Mouse (Mus musculus) heart, postnatal 0 days (tissue): Measurements from ENCODE around the gene Ubxn6. TPM values are rescaled to one million over a fixed set of nuclear protein-coding genes. Genes with fewer than 3 reads are reported as not detected.
"Not testable (repeated sequence)": the region's sequence is repeated elsewhere in the genome, so short reads cannot be mapped to it uniquely, and the experiment has no call there.

Experiments
- ATAC-seq: fragments of 200-750 bp; cut with Nextera tagmentation; 2 replicates; pipeline ENCODE4 v1.8.0; 2017; ENCODE audit warnings: low read depth, moderate number of reproducible peaks, moderate library complexity; ENCODE audit not compliant: insufficient read depth
- DNase-seq: peaks from one replicate; pipeline ENCODE4 v3.0.0-alpha.2; 2016; ENCODE audit warnings: low spot score
- H3K27ac ChIP-seq: fragments of 300-500 bp; sonication (generic); 2 replicates; pipeline ENCODE4 v1.5.1; 2014; ENCODE audit warnings: low read depth, mild to moderate bottlenecking
- H3K27me3 ChIP-seq: fragments of 300-500 bp; sonication (generic); 2 replicates; pipeline ENCODE4 v1.6.1; 2014; ENCODE audit warnings: low read length, mixed read lengths; ENCODE audit not compliant: control insufficient read depth, insufficient read depth
- H3K36me3 ChIP-seq: fragments of 300-500 bp; sonication (generic); replicated peaks from 2 replicates; pipeline ENCODE4 v1.6.1; 2014; ENCODE audit warnings: low read length, mixed read lengths; ENCODE audit not compliant: control insufficient read depth, insufficient read depth
- H3K4me1 ChIP-seq: fragments of 300-500 bp; sonication (generic); 2 replicates; pipeline ENCODE4 v1.6.1; 2014; ENCODE audit warnings: antibody characterized with exemption; ENCODE audit not compliant: control insufficient read depth, insufficient read depth
- H3K4me2 ChIP-seq: fragments of 300-500 bp; sonication (generic); 2 replicates; pipeline ENCODE4 v1.6.1; 2014; ENCODE audit warnings: low read depth, mild to moderate bottlenecking, low read length, moderate library complexity
- H3K4me3 ChIP-seq: fragments of 300-500 bp; sonication (generic); 2 replicates; pipeline ENCODE4 v1.5.1; 2014; ENCODE audit warnings: low read depth, low read length
- H3K9ac ChIP-seq: fragments of 300-500 bp; sonication (generic); replicated peaks from 2 replicates; pipeline ENCODE4 v1.6.1; 2014; ENCODE audit warnings: low read depth, low read length, mixed read lengths
- H3K9me3 ChIP-seq: fragments of 300-500 bp; sonication (generic); replicated peaks from 2 replicates; pipeline ENCODE4 v1.6.1; 2016; ENCODE audit warnings: low read length; ENCODE audit not compliant: control insufficient read depth
- CTCF ChIP-seq: IDR thresholded peaks from 2 replicates; pipeline ENCODE4 v1.5.1; 2016; ENCODE audit warnings: antibody characterized with exemption, control low read depth, low read depth
- EP300 ChIP-seq: IDR thresholded peaks from 2 replicates; pipeline ENCODE4 v1.6.1; 2016; ENCODE audit warnings: antibody characterized with exemption, low read depth
- WGBS: fragments of 180-500 bp; shearing (Covaris S2); extraction: QIAGEN DNeasy Blood & Tissue Kit; methylation state at CpG from one replicate; pipeline ENCODE4 v1.1.7; 2014; 5-methylcytosine and 5-hydroxymethylcytosine counted together
- polyA plus RNA-seq: library from polyadenylated mRNA; unstranded; fragments of >200 nt; fragmentation: Nextera tagmentation; extraction: Ambion mirVana; gene quantifications from 2 replicates; pipeline ENCODE4 v1.2.1, GENCODE M21; 2015
- total RNA-seq: library from RNA; depleted of rRNA; stranded (reverse); fragments of >200 nt; gene quantifications from 2 replicates; pipeline ENCODE4 v1.2.3, GENCODE M21; 2014; ENCODE audit warnings: low replicate concordance

The Ubxn6 gene
- total and polyA plus RNA-seq, 2 experiments from 2014 or later = 58.2 to 68.1 TPM

DNA sequence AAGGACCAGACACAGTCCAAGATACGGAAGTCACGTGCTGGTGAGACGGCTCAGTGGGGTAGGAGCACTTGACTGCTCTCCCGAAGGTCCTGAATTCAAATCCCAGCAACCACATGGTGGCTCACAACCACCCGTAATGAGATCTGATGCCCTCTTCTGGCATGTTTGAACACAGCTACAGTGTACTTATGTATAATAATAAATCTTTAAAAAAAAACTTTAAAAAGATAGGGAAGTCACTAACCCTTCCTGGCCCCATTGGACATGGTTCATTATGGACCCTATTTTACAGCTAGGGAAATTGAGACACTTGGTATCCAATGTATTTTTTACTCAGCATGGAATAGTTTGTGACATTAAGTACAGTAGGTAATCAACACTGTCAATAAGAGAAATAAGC, 2.7 kb upstream of the Ubxn6 start:
- ATAC-seq (no peak), DNase-seq (no peak)
- Histone ChIP-seq H3K36me3 (peaks cover 16% of the 10 kb centered on the region), H3K27ac (no peak overlapping the region), H3K4me1 (peaks cover 21% of the 10 kb centered on the region), H3K9ac (no peak overlapping the region), H3K4me3 (no peak overlapping the region), H3K9me3 (no peaks in the 10 kb centered on the region), H3K27me3 (no peaks in the 10 kb centered on the region), H3K4me2 (no peak overlapping the region)
- no peak for TF ChIP-seq CTCF
- no peak for TF ChIP-seq EP300
- 81% methylated on average over 5 of the region's 5 CpGs for WGBS

DNA sequence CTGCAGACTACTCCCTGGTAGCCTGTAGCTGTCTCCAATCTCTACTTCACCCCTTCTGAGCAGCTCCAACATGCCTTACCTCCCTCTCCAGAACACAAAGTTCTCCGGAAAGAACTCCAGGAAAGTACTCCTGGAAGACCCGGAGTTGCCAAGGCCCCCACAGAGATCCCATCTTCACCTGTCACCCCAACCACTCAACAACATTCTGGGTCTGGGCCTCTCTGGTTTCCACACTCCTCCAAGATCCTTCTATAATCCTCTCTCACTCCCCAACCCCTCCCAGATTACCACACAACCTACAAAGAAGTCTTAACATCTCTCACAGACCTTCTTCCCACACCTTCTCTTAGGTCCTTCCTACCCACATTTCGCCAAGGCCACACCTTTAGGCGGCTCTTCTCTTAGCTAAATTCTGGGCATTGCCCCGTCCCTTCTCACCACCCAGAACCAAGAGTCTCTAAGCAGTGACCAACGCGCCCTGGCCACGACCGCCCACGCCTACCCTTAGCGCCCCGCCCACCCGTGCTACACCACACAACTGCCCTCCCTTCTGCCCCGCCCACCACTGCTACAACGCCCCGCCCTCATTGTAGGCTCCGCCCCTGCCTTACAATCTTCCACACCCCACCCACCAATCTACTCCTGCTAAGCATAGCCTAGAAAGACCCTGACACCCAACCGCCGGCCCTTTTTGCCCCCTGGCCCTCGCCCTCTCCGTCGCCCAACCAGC, 566 bp downstream of the Ubxn6 start:
- Histone ChIP-seq H3K4me1 (peaks cover 5% of the 10 kb centered on the region; the same call in 1 of the 2 replicates), H3K9ac (peak overlapping the region; percentile 73), H3K36me3 (peaks cover 43% of the 10 kb centered on the region), H3K27ac (peak overlapping the region; percentile 99), H3K9me3 (no peaks in the 10 kb centered on the region), H3K4me2 (peak overlapping the region; percentile 75), H3K27me3 (no peaks in the 10 kb centered on the region), H3K4me3 (peak overlapping the region; percentile 86)
- no peak for TF ChIP-seq EP300
- TF ChIP-seq CTCF = no peak
- DNase-seq (peak; percentile 84), ATAC-seq (peak; percentile 31)
- 7% methylated on average over 22 of the region's 22 CpGs for WGBS

DNA sequence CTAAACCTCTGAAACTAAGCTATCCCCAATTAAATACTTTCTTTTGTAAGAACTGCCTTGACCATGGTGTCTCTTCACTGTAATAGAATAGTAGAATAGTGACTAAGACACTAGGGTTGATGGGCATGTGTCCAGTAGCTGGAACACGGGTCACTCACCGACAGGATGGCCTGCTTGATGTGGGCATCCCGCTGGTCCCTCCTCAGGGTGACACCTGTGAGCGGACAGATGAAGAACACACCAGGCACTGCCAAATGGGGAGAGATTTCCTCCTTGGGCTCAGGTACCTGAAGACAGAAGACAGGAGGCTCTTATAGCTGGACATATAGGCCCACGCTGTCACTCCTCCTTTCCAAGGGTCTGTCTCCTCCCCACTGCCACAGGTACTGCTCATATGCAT, 2.6 kb downstream of the Ubxn6 start:
- TF ChIP-seq EP300 (no peak), CTCF (no peak)
- Histone ChIP-seq H3K4me2 (no peak overlapping the region), H3K4me1 (peaks cover 5% of the 10 kb centered on the region; the same call in 1 of the 2 replicates), H3K9ac (no peak overlapping the region), H3K4me3 (no peak overlapping the region), H3K27ac (no peak overlapping the region), H3K9me3 (no peaks in the 10 kb centered on the region), H3K36me3 (peaks cover 63% of the 10 kb centered on the region), H3K27me3 (no peaks in the 10 kb centered on the region)
- WGBS = 83% methylated on average over 5 of the region's 5 CpGs
- no peak for ATAC-seq
- DNase-seq = no peak

DNA sequence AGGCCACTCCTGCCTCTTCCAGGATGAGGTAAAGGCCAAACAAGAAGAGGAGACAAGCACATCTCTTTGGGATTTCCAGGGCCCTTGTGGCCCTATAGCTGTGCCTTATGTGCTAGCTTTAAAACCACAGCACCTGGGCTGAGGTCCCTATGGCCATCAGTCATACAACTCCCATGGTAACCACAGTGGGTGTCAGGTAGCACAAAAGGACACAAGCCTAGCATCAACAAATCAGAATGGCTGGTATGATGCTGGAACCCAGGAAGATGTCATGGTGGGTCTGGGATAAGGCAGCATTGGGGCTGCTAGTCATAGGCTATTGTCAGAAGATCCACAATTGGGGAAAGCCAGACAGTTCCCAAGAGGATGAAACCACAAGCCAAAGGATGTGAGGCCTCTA, 3.7 kb downstream of the Ubxn6 start:
- Histone ChIP-seq H3K9ac (no peak overlapping the region), H3K4me3 (no peak overlapping the region), H3K9me3 (no peaks in the 10 kb centered on the region), H3K27me3 (no peaks in the 10 kb centered on the region), H3K4me1 (peaks cover 5% of the 10 kb centered on the region; the same call in 1 of the 2 replicates), H3K36me3 (peaks cover 73% of the 10 kb centered on the region), H3K27ac (no peak overlapping the region), H3K4me2 (no peak overlapping the region)
- TF ChIP-seq CTCF = no peak
- DNase-seq (no peak), ATAC-seq (no peak)

DNA sequence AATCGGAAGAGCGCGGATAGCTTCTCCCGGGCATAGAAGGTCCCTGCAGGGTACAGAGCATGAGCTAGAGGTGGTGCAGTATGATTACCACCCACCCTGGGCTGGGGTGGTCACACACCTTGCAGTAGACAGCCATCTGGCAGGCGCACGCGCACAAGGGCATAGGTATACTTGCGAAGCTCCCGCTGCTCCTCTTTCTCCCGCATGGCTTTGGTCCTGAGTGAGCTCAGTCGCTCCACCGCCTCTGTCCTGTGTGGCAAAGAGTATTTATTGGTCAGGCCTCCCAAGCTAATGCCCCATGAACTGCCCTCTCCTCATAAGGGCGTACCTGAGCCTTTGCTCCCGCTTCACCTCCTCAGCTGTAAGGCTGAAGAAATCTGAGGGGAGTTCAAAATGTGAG, 5.8 kb downstream of the Ubxn6 start:
- Histone ChIP-seq H3K4me1 (0 out of 2 replicates have a peak, but pooled peaks cover 2% of the 10 kb centered on the region), H3K27ac (no peak overlapping the region), H3K4me2 (no peak overlapping the region), H3K9ac (no peak overlapping the region), H3K36me3 (peaks cover 91% of the 10 kb centered on the region), H3K4me3 (no peak overlapping the region), H3K9me3 (no peaks in the 10 kb centered on the region), H3K27me3 (no peaks in the 10 kb centered on the region)
- DNase-seq = no peak
- TF ChIP-seq EP300 (no peak), CTCF (no peak)
- WGBS = 94% methylated on average over 14 of the region's 14 CpGs
- ATAC-seq = no peak

DNA sequence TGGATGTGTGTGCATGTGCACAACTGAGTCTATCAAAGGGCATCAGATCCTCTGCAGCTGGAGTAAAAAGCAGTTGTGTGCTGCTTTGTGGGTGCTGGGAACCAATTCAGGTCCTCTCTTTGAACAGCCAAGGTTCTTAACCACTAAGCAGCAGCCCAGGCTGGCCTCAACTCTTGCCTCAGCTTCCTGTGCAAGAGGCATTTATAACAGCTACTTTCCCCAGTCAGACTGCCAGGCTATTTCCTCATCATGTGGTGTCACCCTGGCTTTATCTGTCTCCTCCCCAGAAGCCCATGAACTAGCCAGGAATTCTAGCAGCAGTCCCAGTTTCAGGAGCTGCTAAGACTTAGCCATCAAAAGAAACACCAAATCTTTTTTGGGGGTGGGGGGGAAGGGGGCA, 8.4 kb downstream of the Ubxn6 start:
- Histone ChIP-seq H3K9me3 (no peaks in the 10 kb centered on the region), H3K4me3 (no peak overlapping the region), H3K9ac (no peak overlapping the region), H3K27ac (no peak overlapping the region), H3K36me3 (peaks cover 93% of the 10 kb centered on the region), H3K27me3 (no peaks in the 10 kb centered on the region), H3K4me2 (no peak overlapping the region), H3K4me1 (no peaks in the 10 kb centered on the region)
- TF ChIP-seq CTCF (no peak), EP300 (no peak)
- ATAC-seq (no peak), DNase-seq (no peak)

DNA sequence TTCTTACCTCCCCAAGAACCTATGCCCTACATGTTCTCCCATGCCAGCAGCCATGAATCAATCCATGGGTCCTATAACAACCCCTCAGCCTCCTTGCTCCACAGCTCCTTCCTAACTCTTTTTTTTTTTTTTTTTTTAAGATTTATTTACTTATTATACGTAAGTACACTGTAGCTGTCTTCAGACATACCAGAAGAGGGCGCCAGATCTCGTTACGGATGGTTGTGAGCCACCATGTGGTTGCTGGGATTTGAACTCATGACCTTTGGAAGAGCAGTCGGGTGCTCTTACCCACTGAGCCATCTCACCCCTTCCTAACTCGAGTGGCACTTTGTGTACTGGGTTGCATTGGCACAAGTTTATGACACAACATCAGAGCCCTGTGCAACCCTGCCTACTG, 9.1 kb downstream of the Ubxn6 start:
- H3K9ac ChIP-seq, H3K9me3 ChIP-seq, H3K27ac ChIP-seq, H3K27me3 ChIP-seq, ATAC-seq, H3K4me1 ChIP-seq, DNase-seq, H3K4me3 ChIP-seq, H3K4me2 ChIP-seq: not testable (repeated sequence)
- WGBS = 83% methylated on average over 6 of the region's 6 CpGs
- H3K36me3 ChIP-seq = peaks cover 92% of the 10 kb centered on the region
